Mouse (Mus musculus) embryonic facial prominence, embryonic 11.5 days (tissue): ENCODE data around the gene Ahdc1. TPM values are rescaled to one million over a fixed set of nuclear protein-coding genes. Genes with fewer than 3 reads are reported as not detected.
"Not testable (repeated sequence)": the region's sequence is repeated elsewhere in the genome, so short reads cannot be mapped to it uniquely, and the experiment has no call there.

Source experiments
- ATAC-seq: fragments of 200-750 bp; cut with Nextera tagmentation; replicated peaks from 2 replicates; pipeline ENCODE4 v1.8.0; 2017; ENCODE audit warnings: low read depth; ENCODE audit not compliant: insufficient number of reproducible peaks, low FRiP score, low TSS enrichment
- DNase-seq: peaks from one replicate; pipeline ENCODE4 v3.0.0-alpha.2; 2015; ENCODE audit warnings: low spot score
- H3K27ac ChIP-seq: fragments of 300-500 bp; sonication (generic); replicated peaks from 2 replicates; pipeline ENCODE4 v1.5.1; 2014; ENCODE audit warnings: mild to moderate bottlenecking, low read depth, low read length, control low read depth
- H3K27me3 ChIP-seq: fragments of 300-500 bp; sonication (generic); 2 replicates; pipeline ENCODE4 v1.6.1; 2014; ENCODE audit warnings: mild to moderate bottlenecking, low read length, moderate library complexity, mixed read lengths; ENCODE audit not compliant: control insufficient read depth, insufficient read depth
- H3K36me3 ChIP-seq: fragments of 300-500 bp; sonication (generic); replicated peaks from 2 replicates; pipeline ENCODE4 v1.6.1; 2014; ENCODE audit warnings: low read depth, mild to moderate bottlenecking, low read length, moderate library complexity, mixed read lengths; ENCODE audit not compliant: control insufficient read depth, insufficient read depth
- H3K4me1 ChIP-seq: fragments of 300-500 bp; sonication (generic); 2 replicates; pipeline ENCODE4 v1.6.1; 2014; ENCODE audit warnings: low read length, mixed read lengths; ENCODE audit not compliant: control insufficient read depth, insufficient read depth
- H3K4me2 ChIP-seq: fragments of 300-500 bp; sonication (generic); 2 replicates; pipeline ENCODE4 v1.6.1; 2014; ENCODE audit warnings: low read depth, mild to moderate bottlenecking, control low read depth, low read length, moderate library complexity
- H3K4me3 ChIP-seq: fragments of 300-500 bp; sonication (generic); 2 replicates; pipeline ENCODE4 v1.5.1; 2014; ENCODE audit warnings: low read depth, low read length, control low read depth
- H3K9ac ChIP-seq: fragments of 300-500 bp; sonication (generic); replicated peaks from 2 replicates; pipeline ENCODE4 v1.6.1; 2014; ENCODE audit warnings: mild to moderate bottlenecking, control low read depth, low read length
- H3K9me3 ChIP-seq: fragments of 300-500 bp; sonication (generic); replicated peaks from 2 replicates; pipeline ENCODE4 v1.6.1; 2016; ENCODE audit warnings: mild to moderate bottlenecking, low read length, inconsistent platforms, mixed read lengths; ENCODE audit not compliant: control insufficient read depth
- WGBS: fragments of 180-500 bp; shearing (Covaris S2); extraction: QIAGEN DNeasy Blood & Tissue Kit; methylation state at CpG from one replicate; pipeline ENCODE4 v1.1.7; 2014; 5-methylcytosine and 5-hydroxymethylcytosine counted together
- polyA plus RNA-seq: library from polyadenylated mRNA; unstranded; fragments of >200 nt; fragmentation: Nextera tagmentation; extraction: Ambion mirVana; gene quantifications from 2 replicates; pipeline ENCODE4 v1.2.1, GENCODE M21; 2014

The Ahdc1 gene
- polyA plus RNA-seq, 1 experiment from 2014 or later, result 6.6 TPM

DNA sequence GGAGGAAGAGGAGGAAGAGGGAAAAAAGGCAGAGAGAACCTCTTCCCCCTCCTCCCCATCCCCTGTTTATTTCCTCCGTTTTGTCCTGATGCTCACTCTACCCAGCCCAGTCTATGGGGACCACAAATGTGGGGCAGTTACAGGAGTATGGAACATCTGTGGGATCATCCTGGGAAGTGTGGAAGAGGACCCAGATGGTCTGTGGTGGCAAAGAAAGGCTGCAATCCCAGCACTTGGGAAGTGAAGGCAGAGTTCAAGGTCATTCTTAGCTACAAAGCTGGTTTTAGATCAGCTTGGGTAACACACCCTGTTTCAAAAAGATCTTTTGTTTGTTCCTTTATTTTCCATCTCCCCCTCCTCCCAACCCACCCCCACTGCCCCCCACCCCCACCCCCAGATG lies 83.2 kb downstream of the Ahdc1 start:
- no peaks in the 10 kb centered on the region for H3K27me3 ChIP-seq
- H3K9ac ChIP-seq, result no peak overlapping the region
- no peak overlapping the region for H3K4me2 ChIP-seq
- DNase-seq (no peak), ATAC-seq (no peak)
- 50% methylated on average over 1 of the region's 1 CpGs for WGBS
- H3K9me3 ChIP-seq, result no peaks in the 10 kb centered on the region
- no peak overlapping the region for H3K27ac ChIP-seq
- peaks cover 23% of the 10 kb centered on the region for H3K4me1 ChIP-seq
- H3K36me3 ChIP-seq, result no peaks in the 10 kb centered on the region
- no peak overlapping the region for H3K4me3 ChIP-seq

GRCm38 (mm10) chr4:133094936-133095733 lies 84.1 kb downstream of the Ahdc1 start:
- ATAC-seq, result peak; percentile 72
- no peak overlapping the region for H3K4me3 ChIP-seq
- peak overlapping the region; percentile 35; the same call in 1 of the 2 replicates for H3K27ac ChIP-seq
- no peaks in the 10 kb centered on the region for H3K36me3 ChIP-seq
- DNase-seq, result no peak
- peak overlapping the region; percentile 18; the same call in 1 of the 2 replicates for H3K9ac ChIP-seq
- H3K4me2 ChIP-seq, result peak overlapping the region; percentile 16
- H3K4me1 ChIP-seq, result peaks cover 23% of the 10 kb centered on the region
- H3K27me3 ChIP-seq, result no peaks in the 10 kb centered on the region
- no peaks in the 10 kb centered on the region for H3K9me3 ChIP-seq
- 30% methylated on average over 16 of the region's 16 CpGs for WGBS

DNA sequence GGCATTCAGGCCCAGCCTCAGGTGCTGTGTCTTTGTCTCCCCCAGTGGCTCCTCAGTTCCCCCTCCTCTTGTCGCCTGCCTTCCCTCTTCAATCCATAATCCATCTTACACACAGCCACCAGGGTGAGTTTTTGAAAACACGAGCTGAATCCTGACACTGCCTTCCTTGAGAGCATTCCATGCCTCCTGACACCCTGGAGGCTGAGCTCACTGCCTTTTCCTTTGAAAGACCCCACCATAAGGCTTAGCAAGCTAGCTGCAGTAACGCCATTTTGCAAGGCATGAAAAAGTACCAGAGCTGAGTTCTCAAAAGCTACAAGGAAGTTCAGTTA lies 84.6 kb downstream of the Ahdc1 start:
- 0 out of 2 replicates have a peak, but pooled peaks have one; percentile 5 for ATAC-seq
- peaks cover 18% of the 10 kb centered on the region for H3K4me1 ChIP-seq
- not testable (repeated sequence) for DNase-seq, H3K9me3 ChIP-seq, H3K36me3 ChIP-seq, H3K4me3 ChIP-seq, H3K27me3 ChIP-seq
- H3K9ac ChIP-seq, result peak overlapping the region; percentile 18; the same call in 1 of the 2 replicates
- peak overlapping the region; percentile 16; the same call in 1 of the 2 replicates for H3K4me2 ChIP-seq
- WGBS, result 26% methylated on average over 3 of the region's 3 CpGs
- H3K27ac ChIP-seq, result peak overlapping the region; percentile 35; the same call in 1 of the 2 replicates

DNA sequence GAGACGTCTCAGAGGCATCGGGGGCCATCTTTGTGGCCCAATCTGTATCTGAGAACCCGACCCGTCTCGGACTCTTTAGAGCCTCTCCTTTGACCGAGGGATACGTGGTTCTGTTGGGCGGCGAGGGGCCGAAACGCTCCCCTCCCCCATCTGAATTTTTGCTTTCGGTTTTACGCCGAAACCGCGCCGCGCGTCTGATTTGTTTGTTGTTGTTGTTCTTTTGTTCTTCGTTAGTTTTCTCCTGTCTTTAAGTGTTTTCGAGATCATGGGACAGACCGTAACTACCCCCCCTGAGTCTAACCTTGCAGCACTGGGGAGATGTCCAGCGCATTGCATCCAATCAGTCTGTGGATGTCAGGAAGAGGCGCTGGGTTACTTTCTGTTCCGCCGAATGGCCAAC lies 85.6 kb downstream of the Ahdc1 start:
- not testable (repeated sequence) for H3K36me3 ChIP-seq, H3K9ac ChIP-seq, ATAC-seq, H3K4me2 ChIP-seq, H3K27ac ChIP-seq, DNase-seq, H3K9me3 ChIP-seq, H3K4me3 ChIP-seq, H3K27me3 ChIP-seq
- WGBS, result 0% methylated on average over 11 of the region's 26 CpGs
- peaks cover 14% of the 10 kb centered on the region for H3K4me1 ChIP-seq

- Histone ChIP-seq H3K4me1 (0 out of 2 replicates have a peak, but pooled peaks cover 2% of the 10 kb centered on the region), H3K4me2 (no peak overlapping the region), H3K27ac (no peak overlapping the region), H3K9me3 (no peaks in the 10 kb centered on the region), H3K27me3 (no peaks in the 10 kb centered on the region), H3K9ac (no peak overlapping the region), H3K36me3 (no peaks in the 10 kb centered on the region), H3K4me3 (no peak overlapping the region)
- WGBS, result 87% methylated on average over 9 of the region's 9 CpGs
- DNase-seq (no peak), ATAC-seq (no peak)
Measured at GRCm38 (mm10) chr4:133101751-133102150, 90.7 kb downstream of the Ahdc1 start.

- Histone ChIP-seq H3K36me3 (no peaks in the 10 kb centered on the region), H3K4me2 (no peak overlapping the region; the same call in 1 of the 2 replicates), H3K9me3 (no peaks in the 10 kb centered on the region), H3K4me3 (no peak overlapping the region), H3K27ac (no peak overlapping the region), H3K9ac (no peak overlapping the region), H3K4me1 (0 out of 2 replicates have a peak, but pooled peaks cover 2% of the 10 kb centered on the region), H3K27me3 (no peaks in the 10 kb centered on the region)
- ATAC-seq (0 out of 2 replicates have a peak, but pooled peaks have one; percentile 50), DNase-seq (no peak)
- 20% methylated on average over 14 of the region's 16 CpGs for WGBS
Measured at GRCm38 (mm10) chr4:133103525-133104193, 92.6 kb downstream of the Ahdc1 start.

GRCm38 (mm10) chr4:133104194-133104569 lies 93.1 kb downstream of the Ahdc1 start:
- WGBS, result 22% methylated on average over 10 of the region's 10 CpGs
- H3K9ac ChIP-seq, result no peak overlapping the region
- 0 out of 2 replicates have a peak, but pooled peaks cover 2% of the 10 kb centered on the region for H3K4me1 ChIP-seq
- H3K36me3 ChIP-seq, result no peaks in the 10 kb centered on the region
- no peak for DNase-seq
- ATAC-seq, result no peak
- H3K4me3 ChIP-seq, result no peak overlapping the region
- H3K9me3 ChIP-seq, result no peaks in the 10 kb centered on the region
- H3K4me2 ChIP-seq, result no peak overlapping the region
- H3K27me3 ChIP-seq, result no peaks in the 10 kb centered on the region
- H3K27ac ChIP-seq, result no peak overlapping the region

DNA sequence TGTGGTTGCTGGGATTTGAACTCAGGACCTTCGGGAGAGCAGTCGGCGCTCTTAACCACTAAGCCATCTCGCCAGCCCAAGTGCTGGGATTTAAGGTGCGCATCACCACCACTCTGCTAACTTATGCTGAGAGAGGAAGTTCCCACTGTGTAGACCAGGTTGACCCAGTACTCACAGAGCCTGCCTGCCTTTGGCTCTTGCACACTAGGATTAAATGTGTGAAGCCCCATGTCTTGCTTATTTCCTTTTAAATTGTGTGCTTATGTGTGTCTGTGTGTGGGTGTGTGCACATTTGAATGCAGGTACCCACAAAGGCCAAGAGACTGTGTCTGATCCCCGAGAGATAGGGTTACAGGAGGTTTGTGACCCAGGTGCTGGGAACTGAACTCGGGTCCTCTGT lies 95.6 kb downstream of the Ahdc1 start:
- WGBS, result 89% methylated on average over 7 of the region's 7 CpGs
- no peak for DNase-seq
- H3K9me3 ChIP-seq, result no peaks in the 10 kb centered on the region
- H3K4me1 ChIP-seq, result 0 out of 2 replicates have a peak, but pooled peaks cover 2% of the 10 kb centered on the region
- H3K9ac ChIP-seq, result no peak overlapping the region
- no peak overlapping the region for H3K27ac ChIP-seq
- ATAC-seq, result no peak
- H3K4me3 ChIP-seq, result no peak overlapping the region
- H3K4me2 ChIP-seq, result no peak overlapping the region
- H3K36me3 ChIP-seq, result no peaks in the 10 kb centered on the region
- H3K27me3 ChIP-seq, result no peaks in the 10 kb centered on the region
